ENCODE assay signal across 30 mouse cellular contexts in the genomic region with DNA sequence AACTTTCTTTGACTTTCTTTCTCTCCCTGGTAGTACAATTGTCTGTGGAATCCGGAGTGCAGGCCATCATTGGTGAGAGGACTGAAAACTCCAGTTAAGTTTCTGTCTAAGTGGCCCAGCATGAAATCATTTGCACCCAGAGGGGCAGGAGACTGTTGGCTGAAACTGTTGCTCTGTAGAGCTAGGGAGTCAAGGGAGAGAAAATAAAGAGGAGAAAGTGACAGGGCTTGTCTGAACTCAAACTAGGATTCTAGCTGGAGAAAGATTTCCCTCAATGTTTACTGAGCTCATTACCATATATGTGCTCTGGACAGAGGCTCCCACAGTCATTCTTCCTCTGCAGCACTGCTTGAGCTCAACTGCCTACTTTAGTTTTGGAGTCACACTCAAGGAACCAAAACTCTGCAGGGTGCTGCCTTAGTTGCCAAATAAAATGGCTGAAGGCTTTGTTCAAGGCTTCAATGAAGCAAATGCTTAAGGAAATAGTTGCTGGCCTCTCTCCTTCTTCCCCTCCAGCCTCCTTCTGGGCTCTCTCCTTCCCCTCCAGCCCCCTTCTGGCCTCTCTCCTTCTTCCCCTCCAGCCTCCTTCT. TPM values are rescaled to one million over a fixed set of nuclear protein-coding genes. Genes with fewer than 3 reads are reported as not detected.
DNase-seq lines count a peak whose midpoint lies in the region; ATAC-seq lines count a peak whose summit lies in the region.
"Had no signal": no experiment of that assay in that cellular context is flagged by ENCODE, and none has a peak within 500 bp of the region (broad histone marks: within the 10 kb centered on the region; RNA-seq: fewer than 3 reads in every experiment).

No protein-coding gene starts in this region.

- 7% methylated on average over 1 of the region's 1 CpGs for whole genome bisulfite sequencing in forebrain, embryonic 14.5 days
- WGBS in forebrain, embryonic 11.5 days = 26% methylated on average over 1 of the region's 1 CpGs
- 33% methylated on average over 1 of the region's 1 CpGs for WGBS in heart, embryonic 10.5 days

- peak; percentile 25 for DNase-seq in forebrain, embryonic 14.5 days (ENCODE audit: low spot score)
- no peak for DNase-seq in forebrain, embryonic 11.5 days (ENCODE audit: low spot score)
- peak; percentile 52 for DNase-seq in heart, embryonic 10.5 days (ENCODE audit: low spot score)
- no peak for DNase-seq in heart, postnatal 25 days (ENCODE audit: low spot score)
- DNase-seq in ZHBTc4 (ENCODE audit: low read depth, low spot score) = peak; percentile 22
- DNase-seq in induced T-regulatory cell, adult 2 months (ENCODE audit: low read depth) = peak; percentile 31
- no peak for DNase-seq in kidney, postnatal 25 days
- DNase-seq: adrenal gland, adult 8-10 months; adrenal gland, postnatal 25 days; cerebellum, adult 18-20 months; cerebellum, adult 9-10 months; cerebellum, postnatal 14 days; forebrain, postnatal 0 days; gastrocnemius, postnatal 10 days; gastrocnemius, postnatal 36 days; heart, adult 18-20 months; heart, postnatal 14 days; kidney, adult 11 months; kidney, adult 8-10 months had no signal

- H3K27ac ChIP-seq in forebrain, embryonic 14.5 days (ENCODE audit: low read depth, low read length) = no peak overlapping the region
- no peak overlapping the region for H3K27ac ChIP-seq in forebrain, embryonic 11.5 days (ENCODE audit: low read depth, low read length)
- H3K27ac ChIP-seq in heart, embryonic 10.5 days = no peak overlapping the region
- H3K27ac ChIP-seq: forebrain, embryonic 13.5 days; heart, embryonic 13.5 days; hindbrain, embryonic 10.5 days; hindbrain, embryonic 14.5 days; intestine, embryonic 15.5 days; kidney, embryonic 15.5 days had no signal

- H3K27me3 ChIP-seq in forebrain, embryonic 14.5 days (replicated peaks; ENCODE audit: control insufficient read depth, insufficient read depth, low read length) = no peaks in the 10 kb centered on the region
- H3K27me3 ChIP-seq in forebrain, embryonic 11.5 days (ENCODE audit: control insufficient read depth, insufficient read depth, low read length) = no peaks in the 10 kb centered on the region
- no peaks in the 10 kb centered on the region for H3K27me3 ChIP-seq in heart, embryonic 10.5 days (ENCODE audit: insufficient read depth, poor library complexity, severe bottlenecking)
- H3K27me3 ChIP-seq: CH12.LX; forebrain, embryonic 13.5 days; heart, embryonic 13.5 days; intestine, embryonic 15.5 days; kidney, embryonic 15.5 days; Patski had no signal

- ATAC-seq in forebrain, embryonic 14.5 days = no peak
- no peak for ATAC-seq in forebrain, embryonic 11.5 days (replicated peaks; ENCODE audit: low FRiP score)
- ATAC-seq: intestine, embryonic 15.5 days; Patski had no signal

- H3K4me3 ChIP-seq in forebrain, embryonic 14.5 days (ENCODE audit: low read depth, low read length) = no peak overlapping the region
- H3K4me3 ChIP-seq in forebrain, embryonic 11.5 days (ENCODE audit: low read depth, low read length) = no peak overlapping the region
- no peak overlapping the region for H3K4me3 ChIP-seq in heart, embryonic 10.5 days
- H3K4me3 ChIP-seq: forebrain, embryonic 13.5 days; heart, embryonic 13.5 days; hindbrain, embryonic 10.5 days; intestine, embryonic 15.5 days; kidney, embryonic 15.5 days had no signal

- H3K9ac ChIP-seq in forebrain, embryonic 14.5 days (ENCODE audit: low read length) = no peak overlapping the region
- H3K9ac ChIP-seq in forebrain, embryonic 11.5 days (ENCODE audit: low read length) = no peak overlapping the region
- H3K9ac ChIP-seq: forebrain, embryonic 13.5 days; forebrain, postnatal 0 days; heart, embryonic 13.5 days; hindbrain, embryonic 14.5 days; intestine, embryonic 15.5 days; kidney, embryonic 15.5 days had no signal

- H3K9me3 ChIP-seq in forebrain, embryonic 14.5 days (replicated peaks; ENCODE audit: control insufficient read depth, low read length) = no peaks in the 10 kb centered on the region
- H3K9me3 ChIP-seq in forebrain, embryonic 11.5 days (ENCODE audit: control insufficient read depth, low read length) = no peaks in the 10 kb centered on the region
- no peaks in the 10 kb centered on the region for H3K9me3 ChIP-seq in heart, embryonic 10.5 days
- H3K9me3 ChIP-seq: forebrain, embryonic 13.5 days; G1E; heart, embryonic 13.5 days; hindbrain, embryonic 10.5 days; intestine, embryonic 15.5 days; kidney, embryonic 15.5 days had no signal

- no peaks in the 10 kb centered on the region for H3K4me1 ChIP-seq in forebrain, embryonic 14.5 days (ENCODE audit: control insufficient read depth, insufficient read depth, low read length)
- H3K4me1 ChIP-seq in forebrain, embryonic 11.5 days (replicated peaks; ENCODE audit: control insufficient read depth, insufficient read depth, low read length) = no peaks in the 10 kb centered on the region
- H3K4me1 ChIP-seq in heart, embryonic 10.5 days = 0 out of 2 replicates have a peak, but pooled peaks cover 7% of the 10 kb centered on the region

- no peaks in the 10 kb centered on the region for H3K36me3 ChIP-seq in forebrain, embryonic 14.5 days (ENCODE audit: control insufficient read depth, insufficient read depth, low read length)
- H3K36me3 ChIP-seq in forebrain, embryonic 11.5 days (ENCODE audit: control insufficient read depth, insufficient read depth, low read length) = no peaks in the 10 kb centered on the region
- H3K36me3 ChIP-seq in heart, embryonic 10.5 days = no peaks in the 10 kb centered on the region
- H3K36me3 ChIP-seq: G1E; heart, embryonic 13.5 days; hindbrain, embryonic 10.5 days; intestine, embryonic 15.5 days; kidney, embryonic 15.5 days had no signal

- intact Hi-C loops in heart, postnatal 25 days (cut with DNase I) = no loop called here

- H3K4me2 ChIP-seq in forebrain, embryonic 14.5 days (ENCODE audit: low read length) = no peak overlapping the region
- H3K4me2 ChIP-seq in forebrain, embryonic 11.5 days (ENCODE audit: low read depth, low read length, severe bottlenecking) = no peak overlapping the region
- H3K4me2 ChIP-seq: forebrain, embryonic 13.5 days; heart, embryonic 13.5 days; hindbrain, embryonic 14.5 days; intestine, embryonic 15.5 days; kidney, embryonic 15.5 days had no signal

RNA-seq across cellular contexts. Expression of a gene that starts 18.3 kb away (rescaled TPM):
- not detected in 2 replicates for polyA plus RNA-seq in forebrain, embryonic 14.5 days (2014; fragmentation: Nextera tagmentation; extraction: Ambion mirVana)
- not detected in 2 replicates for polyA plus RNA-seq in forebrain, embryonic 11.5 days (2014; fragmentation: Nextera tagmentation; extraction: Ambion mirVana)
- 0.10 TPM in 1 of 2 replicates, not detected in the other for polyA plus RNA-seq in heart, embryonic 10.5 days (2016; fragmentation: Nextera tagmentation; extraction: Ambion mirVana)
- total RNA-seq in heart, postnatal 25 days (2021) = not detected
- total RNA-seq: adrenal gland, adult 8-10 months; adrenal gland, postnatal 25 days; CH12.LX; forebrain, postnatal 0 days; gastrocnemius, adult 18-20 months; gastrocnemius, postnatal 10 days; gastrocnemius, postnatal 36 days had no signal
- polyA plus RNA-seq: C2C12; forebrain, embryonic 13.5 days; forebrain, postnatal 0 days; G1E; heart, embryonic 13.5 days; hindbrain, embryonic 10.5 days; hindbrain, embryonic 14.5 days; intestine, embryonic 15.5 days; Patski had no signal

Comparison
In these comparisons a context has a peak if more than half of its experiments do, and no peak if none do; other contexts are left out.
1. DNase-seq: peak in forebrain, embryonic 14.5 days (single experiment), heart, embryonic 10.5 days (single experiment), ZHBTc4 (single experiment) and induced T-regulatory cell, adult 2 months (single experiment); none in forebrain, embryonic 11.5 days (single experiment), heart, postnatal 25 days (single experiment) and kidney, postnatal 25 days (0 of 2).